Mouse (Mus musculus): ENCODE measurements around the gene Zfp493. TPM values are rescaled to one million over a fixed set of nuclear protein-coding genes. Genes with fewer than 3 reads are reported as not detected.
"Not testable (repeated sequence)": the region's sequence is repeated elsewhere in the genome, so short reads cannot be mapped to it uniquely, and the experiment has no call there.

Zfp493 gene
- polyA plus RNA-seq, 1 experiment from 2014 or later: 1.5 TPM

- H3K27ac ChIP-seq (replicated peaks in 1 of 2; ENCODE audit: control insufficient read depth in 1 of 2, insufficient read depth in 1 of 2, low read depth in 2 of 2, low read length in 2 of 2): no peak overlapping the region
- WGBS: 84% methylated on average over 1 of the region's 1 CpGs
- no peak for ATAC-seq (ENCODE audit: insufficient number of reproducible peaks, insufficient read depth, low FRiP score, low read depth)
These were observed 39.1 kb downstream of the Zfp493 start for GRCm38 (mm10) chr13:67818636-67819035.

GRCm38 (mm10) chr13:67830911-67831336 lies 51.4 kb downstream of the Zfp493 start, which contains the start of gene Gm10037:
Gm10037 (plus strand) TSS chr13:67831106.
- Histone ChIP-seq H3K27ac (replicated peaks in 1 of 2; ENCODE audit: control insufficient read depth in 1 of 2, insufficient read depth in 1 of 2, low read depth in 2 of 2, low read length in 2 of 2) (no peak within 1 kb of the TSS), H3K27me3 (ENCODE audit: control insufficient read depth, insufficient read depth, low read length) (no peaks in the 10 kb centered on the region), H3K9ac (ENCODE audit: low read length) (peak within 1 kb of the TSS; percentile 77), H3K4me2 (ENCODE audit: low read length) (peak within 1 kb of the TSS; percentile 78), H3K4me3 (ENCODE audit: control insufficient read depth in 1 of 2, insufficient read depth in 1 of 2, low read depth in 1 of 2, low read length in 2 of 2) (peak within 1 kb of the TSS; percentile 50 to 87), H3K36me3 (ENCODE audit: control insufficient read depth, insufficient read depth, low read length) (peaks cover 9% of the 10 kb centered on the region), H3K9me3 (ENCODE audit: control insufficient read depth, low read length) (peaks cover 5% of the 10 kb centered on the region; the same call in 1 of the 2 replicates), H3K4me1 (ENCODE audit: control insufficient read depth in 2 of 2, insufficient read depth in 2 of 2, low read length in 2 of 2) (no peaks in the 10 kb centered on the region)
- 3% methylated on average over 14 of the region's 14 CpGs for WGBS
- ATAC-seq (ENCODE audit: insufficient number of reproducible peaks, insufficient read depth, low FRiP score, low read depth): no peak

More at GRCm38 (mm10) chr13:67818636-67819035, 39.1 kb downstream of the Zfp493 start:
- H3K4me1 ChIP-seq (ENCODE audit: control insufficient read depth in 2 of 2, insufficient read depth in 2 of 2, low read length in 2 of 2): no peaks in the 10 kb centered on the region; a peak in 1 of 4 replicates
- no peak overlapping the region for H3K9ac ChIP-seq (ENCODE audit: low read length)
- H3K4me2 ChIP-seq (ENCODE audit: low read length): no peak overlapping the region
- H3K27me3 ChIP-seq (ENCODE audit: control insufficient read depth, insufficient read depth, low read length): no peaks in the 10 kb centered on the region
- no peak overlapping the region for H3K4me3 ChIP-seq (ENCODE audit: control insufficient read depth in 1 of 2, insufficient read depth in 1 of 2, low read depth in 1 of 2, low read length in 2 of 2)
- H3K9me3 ChIP-seq (ENCODE audit: control insufficient read depth, low read length): no peaks in the 10 kb centered on the region; the same call in 1 of the 2 replicates
- peaks cover 8% of the 10 kb centered on the region; the same call in 1 of the 2 replicates for H3K36me3 ChIP-seq (ENCODE audit: control insufficient read depth, insufficient read depth, low read length)

- H3K9ac ChIP-seq (ENCODE audit: low read length); H3K9me3 ChIP-seq (ENCODE audit: control insufficient read depth, low read length); H3K4me3 ChIP-seq (ENCODE audit: control insufficient read depth in 1 of 2, insufficient read depth in 1 of 2, low read depth in 1 of 2, low read length in 2 of 2); H3K27ac ChIP-seq (replicated peaks in 1 of 2; ENCODE audit: control insufficient read depth in 1 of 2, insufficient read depth in 1 of 2, low read depth in 2 of 2, low read length in 2 of 2); H3K27me3 ChIP-seq (ENCODE audit: control insufficient read depth, insufficient read depth, low read length); H3K36me3 ChIP-seq (ENCODE audit: control insufficient read depth, insufficient read depth, low read length); ATAC-seq (ENCODE audit: insufficient number of reproducible peaks, insufficient read depth, low FRiP score, low read depth); H3K4me2 ChIP-seq (ENCODE audit: low read length); H3K4me1 ChIP-seq (ENCODE audit: control insufficient read depth in 2 of 2, insufficient read depth in 2 of 2, low read length in 2 of 2): not testable (repeated sequence)
These were observed 53.6 kb downstream of the Zfp493 start for GRCm38 (mm10) chr13:67833137-67833536.

Other genes starting within 250 kb of the Zfp493 start
- 8.3 and 9.6 TPM in 2 replicates for gene Zfp748, start 225.9 kb upstream of the Zfp493 start, polyA plus RNA-seq (2014; fragmentation: Nextera tagmentation; extraction: Ambion mirVana)
- gene Zfp729b, start 170.0 kb upstream of the Zfp493 start, polyA plus RNA-seq (2014; fragmentation: Nextera tagmentation; extraction: Ambion mirVana): 2.9 and 3.7 TPM in 2 replicates
- gene Gm49345, start 141.9 kb upstream of the Zfp493 start, polyA plus RNA-seq (2014; fragmentation: Nextera tagmentation; extraction: Ambion mirVana): 0.20 TPM in 1 of 2 replicates, not detected in the other
- 1.8 and 1.9 TPM in 2 replicates for gene Zfp729a, start 141.9 kb upstream of the Zfp493 start, polyA plus RNA-seq (2014; fragmentation: Nextera tagmentation; extraction: Ambion mirVana)
- 7.9 and 9.1 TPM in 2 replicates for gene Zfp738, start 92.6 kb upstream of the Zfp493 start, polyA plus RNA-seq (2014; fragmentation: Nextera tagmentation; extraction: Ambion mirVana)
- 2.1 and 2.4 TPM in 2 replicates for gene Zfp65, start 50.5 kb upstream of the Zfp493 start, polyA plus RNA-seq (2014; fragmentation: Nextera tagmentation; extraction: Ambion mirVana)
- gene Zfp85, start 24.5 kb upstream of the Zfp493 start, polyA plus RNA-seq (2014; fragmentation: Nextera tagmentation; extraction: Ambion mirVana): 3.8 and 4.3 TPM in 2 replicates
- gene Zfp273, start 34.0 kb downstream of the Zfp493 start, polyA plus RNA-seq (2014; fragmentation: Nextera tagmentation; extraction: Ambion mirVana): 4.1 and 4.7 TPM in 2 replicates
- 0.55 and 2.1 TPM in 2 replicates for gene Gm10037, start 51.4 kb downstream of the Zfp493 start, polyA plus RNA-seq (2014; fragmentation: Nextera tagmentation; extraction: Ambion mirVana)
- gene BC048507, start 83.6 kb downstream of the Zfp493 start, polyA plus RNA-seq (2014; fragmentation: Nextera tagmentation; extraction: Ambion mirVana): not detected in 2 replicates